Mouse (Mus musculus): Measurements from ENCODE around the gene Akr1a1. TPM values are rescaled to one million over a fixed set of nuclear protein-coding genes. Genes with fewer than 3 reads are reported as not detected.
"Not testable (repeated sequence)": the region's sequence is repeated elsewhere in the genome, so short reads cannot be mapped to it uniquely, and the experiment has no call there.

Akr1a1 gene
- polyA plus RNA-seq, 1 experiment from 2014 or later = 566 TPM

GRCm38 (mm10) chr4:116677808-116678207 lies 26.3 kb upstream of the Akr1a1 start:
- Histone ChIP-seq H3K36me3 (no peaks in the 10 kb centered on the region), H3K4me1 (no peaks in the 10 kb centered on the region), H3K4me2 (replicated peaks) (no peak overlapping the region), H3K27me3 (no peaks in the 10 kb centered on the region), H3K4me3 (no peak overlapping the region), H3K9me3 (replicated peaks) (no peaks in the 10 kb centered on the region), H3K27ac (no peak overlapping the region), H3K9ac (no peak overlapping the region)
- 95% methylated on average over 1 of the region's 1 CpGs for WGBS
- no peak for ATAC-seq (ENCODE audit: low FRiP score)

- Histone ChIP-seq H3K36me3 (no peaks in the 10 kb centered on the region), H3K4me2 (replicated peaks) (no peak overlapping the region), H3K9ac (no peak overlapping the region), H3K4me1 (no peaks in the 10 kb centered on the region), H3K27ac (no peak overlapping the region), H3K4me3 (no peak overlapping the region), H3K9me3 (replicated peaks) (no peaks in the 10 kb centered on the region), H3K27me3 (no peaks in the 10 kb centered on the region)
- no peak for ATAC-seq (ENCODE audit: low FRiP score)
- 84% methylated on average over 3 of the region's 3 CpGs for WGBS
These were observed 24.5 kb upstream of the Akr1a1 start for GRCm38 (mm10) chr4:116676027-116676426.

DNA sequence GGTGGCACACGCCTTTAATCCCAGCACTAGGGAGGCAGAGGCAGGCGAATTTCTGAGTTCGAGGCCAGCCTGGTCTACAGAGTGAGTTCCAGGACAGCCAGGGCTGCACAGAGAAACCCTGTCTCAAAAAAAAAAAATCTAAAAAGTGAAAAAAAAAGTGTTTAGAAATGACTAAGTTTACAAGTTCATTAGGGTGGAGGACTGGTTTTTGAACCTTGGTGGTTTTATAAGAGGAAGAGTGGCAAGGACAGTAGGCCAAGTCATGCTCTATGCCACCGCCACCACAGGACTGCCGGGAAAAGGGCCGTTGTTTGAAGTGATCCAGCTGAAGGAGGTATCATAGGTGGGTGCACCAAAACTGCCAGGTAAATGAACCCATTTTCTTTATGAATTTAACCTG lies 23.3 kb upstream of the Akr1a1 start:
- H3K4me3 ChIP-seq; H3K4me2 ChIP-seq (replicated peaks); H3K9me3 ChIP-seq (replicated peaks); H3K36me3 ChIP-seq; H3K9ac ChIP-seq; H3K4me1 ChIP-seq; ATAC-seq (ENCODE audit: low FRiP score); H3K27ac ChIP-seq; H3K27me3 ChIP-seq: not testable (repeated sequence)
- whole genome bisulfite sequencing = 93% methylated on average over 6 of the region's 6 CpGs

GRCm38 (mm10) chr4:116672785-116673184 lies 21.3 kb upstream of the Akr1a1 start:
- no peak overlapping the region for H3K4me3 ChIP-seq
- ATAC-seq (ENCODE audit: low FRiP score) = no peak
- H3K9me3 ChIP-seq (replicated peaks) = no peaks in the 10 kb centered on the region
- no peaks in the 10 kb centered on the region for H3K36me3 ChIP-seq
- H3K4me1 ChIP-seq = no peaks in the 10 kb centered on the region
- H3K9ac ChIP-seq = no peak overlapping the region
- 78% methylated on average over 2 of the region's 2 CpGs for WGBS
- H3K27ac ChIP-seq = no peak overlapping the region
- H3K4me2 ChIP-seq (replicated peaks) = no peak overlapping the region
- H3K27me3 ChIP-seq = no peaks in the 10 kb centered on the region

GRCm38 (mm10) chr4:116669291-116669690 lies 17.8 kb upstream of the Akr1a1 start:
- Histone ChIP-seq H3K36me3 (no peaks in the 10 kb centered on the region), H3K9ac (no peak overlapping the region), H3K27me3 (no peaks in the 10 kb centered on the region), H3K4me2 (replicated peaks) (no peak overlapping the region), H3K4me3 (no peak overlapping the region), H3K4me1 (no peaks in the 10 kb centered on the region), H3K9me3 (replicated peaks) (no peaks in the 10 kb centered on the region), H3K27ac (no peak overlapping the region)
- 69% methylated on average over 2 of the region's 2 CpGs for WGBS
- ATAC-seq (ENCODE audit: low FRiP score) = no peak

DNA sequence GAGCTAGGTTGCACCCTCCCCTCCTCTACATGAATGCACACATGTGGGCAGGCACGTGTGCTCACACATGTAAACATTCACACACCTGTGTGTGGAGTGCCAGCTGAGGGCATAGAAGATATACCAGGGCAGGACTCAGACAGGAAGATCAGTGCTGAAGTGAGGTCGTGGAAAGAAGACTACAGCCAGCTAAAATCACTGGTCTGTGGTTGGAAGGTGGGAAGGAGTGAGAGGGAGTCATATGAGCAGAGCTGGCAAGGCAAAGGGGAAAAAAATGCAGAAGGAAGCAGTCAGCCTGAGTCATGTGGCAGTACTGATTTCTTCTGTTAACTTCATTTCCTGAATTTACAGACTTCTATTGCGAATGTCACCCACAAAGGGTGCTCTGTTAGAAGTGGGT lies 16.7 kb upstream of the Akr1a1 start:
- Histone ChIP-seq H3K4me2 (replicated peaks) (no peak overlapping the region), H3K27ac (no peak overlapping the region), H3K27me3 (no peaks in the 10 kb centered on the region), H3K9me3 (replicated peaks) (no peaks in the 10 kb centered on the region), H3K4me1 (no peaks in the 10 kb centered on the region), H3K9ac (no peak overlapping the region), H3K36me3 (no peaks in the 10 kb centered on the region), H3K4me3 (no peak overlapping the region)
- ATAC-seq (ENCODE audit: low FRiP score) = no peak
- 72% methylated on average over 3 of the region's 3 CpGs for WGBS

- Histone ChIP-seq H3K9ac (no peak overlapping the region), H3K4me2 (replicated peaks) (no peak overlapping the region), H3K27me3 (no peaks in the 10 kb centered on the region), H3K36me3 (no peaks in the 10 kb centered on the region), H3K9me3 (replicated peaks) (no peaks in the 10 kb centered on the region), H3K4me3 (no peak overlapping the region), H3K4me1 (no peaks in the 10 kb centered on the region), H3K27ac (no peak overlapping the region)
- no peak for ATAC-seq (ENCODE audit: low FRiP score)
- WGBS = 72% methylated on average over 4 of the region's 4 CpGs
These were observed 15.1 kb upstream of the Akr1a1 start for GRCm38 (mm10) chr4:116666625-116667024.

GRCm38 (mm10) chr4:116661998-116662397 lies 10.5 kb upstream of the Akr1a1 start:
- Histone ChIP-seq H3K27ac (no peak overlapping the region), H3K9me3 (replicated peaks) (no peaks in the 10 kb centered on the region), H3K9ac (no peak overlapping the region), H3K4me1 (no peaks in the 10 kb centered on the region), H3K27me3 (no peaks in the 10 kb centered on the region), H3K36me3 (no peaks in the 10 kb centered on the region), H3K4me2 (replicated peaks) (no peak overlapping the region), H3K4me3 (no peak overlapping the region)
- 89% methylated on average over 1 of the region's 1 CpGs for WGBS
- no peak for ATAC-seq (ENCODE audit: low FRiP score)

DNA sequence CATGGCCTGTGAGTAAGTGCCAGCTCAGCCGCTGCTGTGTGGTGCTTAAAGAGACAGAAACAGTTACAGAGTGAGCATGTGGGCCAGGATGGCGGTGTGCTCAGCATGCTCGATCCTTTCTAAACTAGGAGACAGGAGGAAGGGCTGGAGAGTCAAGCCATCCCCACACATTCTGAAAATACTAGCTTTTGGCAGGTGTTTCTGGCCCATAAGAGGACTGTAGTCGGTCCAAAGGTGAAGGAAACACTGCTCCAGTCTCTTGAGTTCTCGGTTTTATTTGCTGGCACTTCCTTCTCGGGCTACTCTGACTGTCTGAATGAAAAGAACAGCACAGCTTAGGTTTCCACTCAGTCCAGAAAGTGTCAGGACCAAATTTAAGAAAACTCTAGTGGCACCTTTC lies 9.3 kb upstream of the Akr1a1 start:
- Histone ChIP-seq H3K27me3 (no peaks in the 10 kb centered on the region), H3K4me1 (no peaks in the 10 kb centered on the region), H3K36me3 (no peaks in the 10 kb centered on the region), H3K4me2 (replicated peaks) (no peak overlapping the region), H3K27ac (no peak overlapping the region), H3K9ac (no peak overlapping the region), H3K9me3 (replicated peaks) (no peaks in the 10 kb centered on the region), H3K4me3 (no peak overlapping the region)
- no peak for ATAC-seq (ENCODE audit: low FRiP score)
- WGBS = 69% methylated on average over 6 of the region's 6 CpGs

DNA sequence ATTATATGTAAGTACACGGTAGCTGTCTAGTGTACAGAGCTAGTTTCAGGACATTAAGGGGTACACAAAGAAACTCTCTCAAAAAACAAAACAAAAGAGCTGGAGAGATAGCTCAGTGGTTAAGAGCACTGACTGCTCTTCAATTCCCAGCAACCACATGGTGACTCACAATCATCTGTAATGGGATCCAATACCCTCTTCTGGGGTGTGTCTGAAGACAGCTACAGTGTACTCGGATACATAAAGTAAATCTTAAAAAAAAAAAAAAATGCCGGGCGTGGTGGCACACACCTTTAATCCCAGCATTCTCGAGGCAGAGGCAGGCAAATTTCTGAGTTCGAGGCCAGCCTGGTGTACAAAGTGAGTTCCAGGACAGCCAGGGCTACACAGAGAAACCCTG lies 8.4 kb upstream of the Akr1a1 start:
- not testable (repeated sequence) for H3K36me3 ChIP-seq; H3K9me3 ChIP-seq (replicated peaks); H3K9ac ChIP-seq; H3K4me1 ChIP-seq; H3K27me3 ChIP-seq; H3K27ac ChIP-seq; H3K4me3 ChIP-seq; ATAC-seq (ENCODE audit: low FRiP score); H3K4me2 ChIP-seq (replicated peaks)
- WGBS = 89% methylated on average over 6 of the region's 6 CpGs

DNA sequence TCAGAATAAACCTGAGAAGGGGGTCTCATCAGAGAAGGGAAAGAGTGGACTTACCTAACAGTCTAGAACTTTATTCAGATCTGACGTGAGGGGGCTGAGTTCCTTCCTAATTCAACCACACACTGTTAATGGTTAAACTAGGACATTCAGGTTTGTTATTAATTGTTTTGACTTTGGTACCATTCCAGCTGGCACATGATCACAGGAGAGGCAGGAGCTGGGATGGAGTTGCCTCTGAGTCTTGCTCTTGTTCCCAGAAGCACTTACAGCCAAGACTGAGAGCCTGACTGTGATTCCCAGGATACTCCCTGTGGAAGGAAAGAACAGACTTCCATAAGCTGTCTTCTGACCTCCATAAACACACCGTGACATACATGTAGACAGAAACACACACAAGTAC lies 8.0 kb upstream of the Akr1a1 start:
- ATAC-seq (ENCODE audit: low FRiP score) = no peak
- Histone ChIP-seq H3K27ac (no peak overlapping the region), H3K27me3 (no peaks in the 10 kb centered on the region), H3K9ac (no peak overlapping the region), H3K9me3 (replicated peaks) (no peaks in the 10 kb centered on the region), H3K4me3 (no peak overlapping the region), H3K4me1 (no peaks in the 10 kb centered on the region), H3K4me2 (replicated peaks) (no peak overlapping the region), H3K36me3 (no peaks in the 10 kb centered on the region)
- WGBS = 80% methylated on average over 2 of the region's 2 CpGs

GRCm38 (mm10) chr4:116657971-116658370 lies 6.5 kb upstream of the Akr1a1 start:
- ATAC-seq (ENCODE audit: low FRiP score) = no peak
- H3K27me3 ChIP-seq = no peaks in the 10 kb centered on the region
- H3K4me3 ChIP-seq = no peak overlapping the region
- no peak overlapping the region for H3K9ac ChIP-seq
- H3K4me2 ChIP-seq (replicated peaks) = no peak overlapping the region
- 41% methylated on average over 3 of the region's 3 CpGs for WGBS
- H3K27ac ChIP-seq = no peak overlapping the region
- H3K4me1 ChIP-seq = no peaks in the 10 kb centered on the region
- no peaks in the 10 kb centered on the region for H3K36me3 ChIP-seq
- no peaks in the 10 kb centered on the region for H3K9me3 ChIP-seq (replicated peaks)

DNA sequence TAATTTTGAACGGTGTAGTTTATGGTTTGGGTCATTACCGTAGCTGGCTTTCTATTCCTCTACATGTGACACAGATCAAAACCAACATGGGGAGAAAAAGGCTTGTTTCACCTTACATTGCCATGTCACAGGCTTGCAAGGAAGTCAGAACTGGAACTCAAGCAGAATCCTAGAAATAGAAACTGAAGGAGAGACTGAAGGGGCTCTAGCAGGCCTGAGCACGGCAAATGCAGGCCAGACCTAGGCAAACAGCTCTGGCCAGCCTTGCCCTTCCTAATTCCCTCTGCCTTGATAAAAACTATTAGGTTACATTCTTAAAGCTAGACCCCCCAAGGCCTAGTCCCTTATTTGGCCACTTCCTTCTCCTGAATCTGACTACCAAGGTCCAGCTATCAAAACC lies 4.2 kb upstream of the Akr1a1 start:
- Histone ChIP-seq H3K4me3 (no peak overlapping the region), H3K4me2 (replicated peaks) (no peak overlapping the region), H3K9ac (no peak overlapping the region), H3K27ac (no peak overlapping the region), H3K36me3 (no peaks in the 10 kb centered on the region), H3K4me1 (no peaks in the 10 kb centered on the region; the same call in 1 of the 2 replicates), H3K27me3 (no peaks in the 10 kb centered on the region), H3K9me3 (replicated peaks) (no peaks in the 10 kb centered on the region)
- WGBS = 77% methylated on average over 3 of the region's 3 CpGs
- ATAC-seq (ENCODE audit: low FRiP score) = no peak

DNA sequence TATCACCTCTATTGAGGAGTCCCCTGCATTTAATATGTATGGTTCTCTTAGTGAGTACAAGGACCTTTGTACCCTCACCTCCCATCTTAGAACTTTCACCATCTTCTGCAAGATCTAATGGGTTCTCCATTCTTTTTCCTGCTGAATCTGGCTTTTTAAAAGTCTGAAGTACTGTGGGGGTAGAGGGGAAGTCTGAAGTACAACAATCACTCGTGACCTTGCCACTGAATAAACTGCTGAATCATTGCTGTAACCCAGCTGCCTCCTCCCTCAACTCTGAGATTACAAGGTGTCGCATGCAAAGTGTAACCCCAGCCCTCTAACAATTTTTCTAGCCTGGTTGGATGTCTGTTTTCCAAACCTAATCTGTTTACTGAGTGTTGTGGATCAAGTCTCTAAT lies 3.6 kb upstream of the Akr1a1 start:
- ATAC-seq (ENCODE audit: low FRiP score) = no peak
- no peaks in the 10 kb centered on the region for H3K9me3 ChIP-seq (replicated peaks)
- no peak overlapping the region for H3K4me2 ChIP-seq (replicated peaks)
- 82% methylated on average over 2 of the region's 2 CpGs for WGBS
- H3K27ac ChIP-seq = no peak overlapping the region
- H3K36me3 ChIP-seq = no peaks in the 10 kb centered on the region
- H3K9ac ChIP-seq = no peak overlapping the region
- H3K4me3 ChIP-seq = no peak overlapping the region
- peaks cover 3% of the 10 kb centered on the region for H3K4me1 ChIP-seq
- H3K27me3 ChIP-seq = no peaks in the 10 kb centered on the region

Data from hindbrain, embryonic 12.5 days (tissue).